Mouse (Mus musculus) CH12.LX (cell line): ENCODE measurements around the gene Nup210l. TPM values are rescaled to one million over a fixed set of nuclear protein-coding genes. Genes with fewer than 3 reads are reported as not detected.

ENCODE experiments used
- DNase-seq: peaks from one replicate; pipeline ENCODE4 v3.0.0-alpha.2; 2013; ENCODE audit errors: extremely low read depth
- H3K27ac ChIP-seq: 2 replicates; pipeline ENCODE4 v1.5.1; 2012; ENCODE audit warnings: low read depth, mild to moderate bottlenecking, control low read depth, moderate library complexity; ENCODE audit not compliant: insufficient read depth
- H3K27me3 ChIP-seq: replicated peaks from 2 replicates; pipeline ENCODE3; 2012; ENCODE audit warnings: inconsistent platforms
- H3K36me3 ChIP-seq, 2 experiments: replicated peaks in 1 of 2; 2 replicates each; pipeline versions ENCODE3 to v1.6.1; 2012; ENCODE audit warnings: inconsistent platforms in 1 of 2, low read length in 1 of 2, mild to moderate bottlenecking in 1 of 2, mixed read lengths in 1 of 2, moderate library complexity in 1 of 2; ENCODE audit not compliant: control insufficient read depth in 1 of 2, insufficient read depth in 1 of 2
- H3K4me1 ChIP-seq, 2 experiments: 2 replicates each; pipeline ENCODE4 v1.6.1; 2012; ENCODE audit warnings: inconsistent platforms in 1 of 2, moderate library complexity in 1 of 2; ENCODE audit not compliant: insufficient read depth in 2 of 2, control insufficient read depth in 1 of 2
- H3K4me2 ChIP-seq: 2 replicates; pipeline ENCODE4 v1.6.1; 2012; ENCODE audit warnings: low read depth, mild to moderate bottlenecking, control low read depth; ENCODE audit not compliant: poor library complexity, insufficient read depth, severe bottlenecking
- H3K4me3 ChIP-seq, 3 experiments: fragments of 150-350 bp in 1 of 3; sonication (generic) in 1 of 3; replicated peaks in 1 of 3; 2 replicates each; pipeline versions ENCODE3 to v1.5.1; 2011 to 2012; ENCODE audit warnings: low read depth in 2 of 3, low read length in 2 of 3, mild to moderate bottlenecking in 2 of 3, moderate library complexity in 2 of 3, control low read depth in 1 of 3, improper control_type of control experiment in 1 of 3, inconsistent platforms in 1 of 3, mixed read lengths in 1 of 3; ENCODE audit not compliant: poor library complexity in 1 of 3
- H3K79me2 ChIP-seq: replicated peaks from 2 replicates; pipeline ENCODE4 v1.6.1; 2012; ENCODE audit warnings: mild to moderate bottlenecking, moderate library complexity; ENCODE audit not compliant: control insufficient read depth, poor library complexity, insufficient read depth, severe bottlenecking; ENCODE audit errors: extremely low read depth
- H3K9ac ChIP-seq: 2 replicates; pipeline ENCODE4 v1.6.1; 2012; ENCODE audit warnings: low read depth, mild to moderate bottlenecking, control low read depth, moderate library complexity; ENCODE audit not compliant: insufficient read depth
- H3K9me3 ChIP-seq: replicated peaks from 2 replicates; pipeline ENCODE3; 2012; ENCODE audit warnings: low read length, inconsistent platforms, mixed read lengths
- BHLHE40 ChIP-seq: IDR thresholded peaks from 2 replicates; pipeline ENCODE4 v1.6.1; 2011; ENCODE audit warnings: mild to moderate bottlenecking, low read depth, low read length, improper control_type of control experiment
- CTCF ChIP-seq, 2 experiments: IDR thresholded peaks in 1 of 2; conservative IDR thresholded peaks in 1 of 2; 2 replicates each; pipeline ENCODE4 v1.5.1; 2011 to 2012; ENCODE audit warnings: low read depth in 2 of 2, low read length in 2 of 2, improper control_type of control experiment in 1 of 2, inconsistent platforms in 1 of 2, mild to moderate bottlenecking in 1 of 2, moderate library complexity in 1 of 2
- E2F4 ChIP-seq: IDR thresholded peaks from 2 replicates; pipeline ENCODE4 v1.6.1; 2011; ENCODE audit warnings: low read depth, low read length, improper control_type of control experiment; ENCODE audit not compliant: insufficient replicate concordance
- GABPA ChIP-seq: IDR thresholded peaks from 2 replicates; pipeline ENCODE4 v1.6.1; 2012; ENCODE audit warnings: low read depth, low read length, improper control_type of control experiment, inconsistent platforms; ENCODE audit not compliant: insufficient replicate concordance
- HCFC1 ChIP-seq: IDR thresholded peaks from 2 replicates; pipeline ENCODE4 v1.6.1; 2012; ENCODE audit warnings: low read depth, mild to moderate bottlenecking, inconsistent platforms, low read length, improper control_type of control experiment
- JUN ChIP-seq: IDR thresholded peaks from 2 replicates; pipeline ENCODE4 v1.6.1; 2011; ENCODE audit warnings: low read depth, mild to moderate bottlenecking, low read length, improper control_type of control experiment, moderate library complexity; ENCODE audit not compliant: insufficient read depth
- JUND ChIP-seq: conservative IDR thresholded peaks from 2 replicates; pipeline ENCODE4 v1.6.1; 2011; ENCODE audit warnings: low read depth, low read length, improper control_type of control experiment
- KAT2A ChIP-seq: IDR thresholded peaks from 2 replicates; pipeline ENCODE4 v1.6.1; 2012; ENCODE audit warnings: low read length, improper control_type of control experiment, inconsistent platforms; ENCODE audit not compliant: insufficient replicate concordance
- MAZ ChIP-seq: IDR thresholded peaks from 2 replicates; pipeline ENCODE4 v1.6.1; 2012; ENCODE audit warnings: low read depth, mild to moderate bottlenecking, inconsistent platforms, low read length, improper control_type of control experiment, moderate library complexity
- MYC ChIP-seq: IDR thresholded peaks from 2 replicates; pipeline ENCODE4 v1.6.1; 2011; ENCODE audit warnings: low read depth, mild to moderate bottlenecking, improper control_type of control experiment, low read length
- NELFE ChIP-seq: IDR thresholded peaks from 2 replicates; pipeline ENCODE4 v1.6.1; 2011; ENCODE audit warnings: low read depth, low read length, improper control_type of control experiment
- NRF1 ChIP-seq: IDR thresholded peaks from 2 replicates; pipeline ENCODE4 v1.6.1; 2014; ENCODE audit warnings: low read depth, mild to moderate bottlenecking, inconsistent platforms, low read length, improper control_type of control experiment, moderate library complexity
- POLR2AphosphoS2 ChIP-seq: IDR thresholded peaks from 2 replicates; pipeline ENCODE4 v1.6.1; 2011; ENCODE audit warnings: low read depth, low read length, improper control_type of control experiment
- RAD21 ChIP-seq: IDR thresholded peaks from 2 replicates; pipeline ENCODE4 v1.6.1; 2011; ENCODE audit warnings: low read depth, mild to moderate bottlenecking, low read length, improper control_type of control experiment, moderate library complexity
- TCF12 ChIP-seq: IDR thresholded peaks from 2 replicates; pipeline ENCODE4 v1.6.1; 2014; ENCODE audit warnings: low read depth, mild to moderate bottlenecking, inconsistent platforms, low read length, improper control_type of control experiment
- UBTF ChIP-seq: IDR thresholded peaks from 2 replicates; pipeline ENCODE4 v1.6.1; 2012; ENCODE audit warnings: low read depth, mild to moderate bottlenecking, inconsistent platforms, low read length, improper control_type of control experiment, moderate library complexity
- USF1 ChIP-seq: IDR thresholded peaks from 2 replicates; pipeline ENCODE4 v1.6.1; 2014; ENCODE audit warnings: low read depth, mild to moderate bottlenecking, inconsistent platforms, low read length, improper control_type of control experiment
- USF2 ChIP-seq: conservative IDR thresholded peaks from 2 replicates; pipeline ENCODE4 v1.6.1; 2011; ENCODE audit warnings: low read depth, low read length, improper control_type of control experiment
- ZKSCAN1 ChIP-seq: IDR thresholded peaks from 2 replicates; pipeline ENCODE4 v1.6.1; 2012; ENCODE audit warnings: low read depth, inconsistent platforms, low read length, improper control_type of control experiment, borderline replicate concordance
- ZMIZ1 ChIP-seq: IDR thresholded peaks from 2 replicates; pipeline ENCODE4 v1.6.1; 2012; ENCODE audit warnings: low read depth, mild to moderate bottlenecking, inconsistent platforms, low read length, improper control_type of control experiment
- dilution Hi-C: fragments of 300-500 bp; cut with MboI; formaldehyde crosslinking; loops from 2 replicates; pipeline ENCODE4 v1.14.3; 2020; ENCODE audit warnings: low sequenced_read_pairs; ENCODE audit not compliant: extremely low pct_unique_long_range_greater_than_20kb, extremely low pct_ligation_motif_present
- in situ Hi-C: fragments of 300-500 bp; cut with MboI; formaldehyde crosslinking; loops from 3 replicates; pipeline ENCODE4 v1.14.3; 2019; ENCODE audit warnings: low sequenced_read_pairs, low pct_ligation_motif_present, low pct_unique_long_range_greater_than_20kb, mixed read lengths
- polyA plus RNA-seq: library from polyadenylated mRNA; unstranded; fragments of >175 nt; gene quantifications from 2 replicates; pipeline ENCODE4 v1.2.1, GENCODE M21; 2012; ENCODE audit warnings: low read depth; ENCODE audit not compliant: insufficient read length
- total RNA-seq, 2 experiments: library from RNA; depleted of rRNA; stranded (reverse); fragments of 300-350 nt in 1 of 2; fragments of >200 nt in 1 of 2; gene quantifications; 2 replicates each; pipeline ENCODE4 v1.2.3; 2012 to 2014

Gene Nup210l
- total and polyA plus RNA-seq, 3 experiments: 0.42 to 0.47 (median 0.43) TPM

DNA sequence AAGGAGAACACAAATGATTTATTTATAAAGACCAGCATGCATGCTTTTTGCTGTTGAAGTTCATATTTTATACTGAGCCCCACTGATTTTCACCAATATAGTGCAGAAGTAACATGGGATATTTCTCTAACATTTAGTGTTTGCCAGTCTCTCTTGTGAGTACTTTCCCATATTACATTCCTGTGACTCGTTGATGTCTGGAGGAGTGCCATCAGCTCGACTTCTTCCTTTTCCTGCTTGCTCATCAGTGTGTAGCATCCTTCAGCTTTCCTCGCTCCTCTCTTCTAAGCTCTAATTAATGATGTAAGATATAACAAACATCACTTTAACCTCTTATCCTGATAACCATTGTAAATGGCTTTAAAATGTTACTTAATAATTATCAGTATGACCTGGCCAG is 41.5 kb downstream of the Nup210l start:
- in situ Hi-C loops: no loop called here
- Histone ChIP-seq H3K27ac (no peak overlapping the region), H3K4me3 (no peak overlapping the region), H3K4me1 (peaks cover 0 to 7% of the 10 kb centered on the region in 2 experiments; a peak in 1 of 4 replicates), H3K36me3 (no peaks in the 10 kb centered on the region), H3K79me2 (no peaks in the 10 kb centered on the region), H3K9ac (no peak overlapping the region), H3K27me3 (no peaks in the 10 kb centered on the region), H3K4me2 (no peak overlapping the region), H3K9me3 (no peaks in the 10 kb centered on the region)
- no peak for DNase-seq
- TF ChIP-seq KAT2A: no peak
- dilution Hi-C loops: no loop called here

DNA sequence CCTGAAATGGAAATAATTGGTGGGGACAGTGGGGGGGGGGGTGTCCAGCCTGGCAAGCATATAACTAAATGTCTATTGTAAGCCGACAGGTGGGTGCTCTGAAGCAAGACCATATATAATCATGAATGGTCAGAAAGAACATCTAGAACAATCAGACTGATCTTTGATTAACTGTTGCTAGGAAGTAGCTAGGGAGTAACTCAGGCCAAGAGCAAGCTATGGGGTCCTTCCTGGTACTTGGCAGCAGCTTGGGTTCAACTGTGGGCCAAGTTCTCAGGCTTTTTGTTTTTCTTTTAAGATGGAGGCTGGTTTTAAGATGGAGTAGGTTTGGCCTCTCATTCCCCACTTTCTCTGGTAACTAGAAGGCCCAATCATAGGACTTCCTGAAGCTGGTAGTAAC is 42.7 kb downstream of the Nup210l start:
- dilution Hi-C loops (no loop called here), in situ Hi-C loops (no loop called here)
- Histone ChIP-seq H3K79me2 (no peaks in the 10 kb centered on the region), H3K4me1 (peaks cover 0 to 7% of the 10 kb centered on the region in 2 experiments; a peak in 1 of 4 replicates), H3K9me3 (no peaks in the 10 kb centered on the region), H3K27me3 (no peaks in the 10 kb centered on the region), H3K36me3 (no peaks in the 10 kb centered on the region), H3K4me3 (no peak overlapping the region), H3K27ac (no peak overlapping the region), H3K9ac (no peak overlapping the region)
- no peak for DNase-seq
- no peak for TF ChIP-seq UBTF
- no peak for TF ChIP-seq NELFE
- TF ChIP-seq, all 38 proteins: peak for 0
- H3K4me2 ChIP-seq: no peak overlapping the region

DNA sequence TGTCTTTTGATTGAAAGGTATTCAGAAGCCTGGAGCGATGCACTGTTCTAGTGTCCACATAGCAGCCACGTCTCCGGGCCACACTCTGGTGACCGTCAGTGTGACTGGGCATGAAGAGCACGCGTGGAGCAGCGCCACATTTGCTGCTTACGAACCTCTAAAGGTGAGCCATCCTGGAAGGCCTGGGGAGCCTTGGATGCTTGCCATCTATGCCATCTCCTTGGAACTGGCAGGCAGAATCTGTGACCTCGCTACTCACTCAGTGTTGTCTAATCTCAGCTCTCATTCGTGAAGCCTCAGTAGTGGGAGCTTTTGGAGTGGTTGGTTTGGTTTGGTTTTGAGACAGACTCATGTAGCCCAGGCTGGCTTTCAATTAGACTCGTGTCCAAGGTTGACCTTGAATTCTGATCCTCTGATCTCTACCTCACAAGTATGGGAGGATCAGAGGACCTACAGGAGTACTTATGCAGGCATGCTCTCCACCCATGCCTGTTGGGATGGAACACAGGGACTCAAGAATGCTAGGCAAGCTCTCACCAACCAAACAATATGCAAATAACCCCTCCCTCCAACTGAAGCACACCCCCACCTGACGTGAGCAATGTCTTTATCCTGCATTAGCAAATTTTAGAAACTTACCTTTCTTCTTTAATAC is 47.3 kb downstream of the Nup210l start:
- no peak overlapping the region for H3K4me3 ChIP-seq
- TF ChIP-seq MAZ (no peak), HCFC1 (no peak), USF1 (no peak), TCF12 (no peak), ZMIZ1 (no peak), JUND (no peak), JUN (no peak), BHLHE40 (no peak), MYC (no peak), ZKSCAN1 (no peak), GABPA (no peak), E2F4 (no peak), CTCF (conservative IDR thresholded peaks at IDR 0.05 in 1 of 2, IDR thresholded peaks at IDR 0.05 in 1 of 2; ENCODE audit: low read depth in 2 of 2, low read length in 2 of 2) (no peak), KAT2A (no peak), NRF1 (no peak), POLR2AphosphoS2 (no peak), RAD21 (no peak), USF2 (no peak)
- H3K4me1 ChIP-seq: peaks cover 7 to 19% of the 10 kb centered on the region in 2 experiments
- H3K79me2 ChIP-seq: no peaks in the 10 kb centered on the region
- in situ Hi-C loops (no loop called here), dilution Hi-C loops (no loop called here)
- H3K9ac ChIP-seq: no peak overlapping the region
- no peak overlapping the region for H3K4me2 ChIP-seq
- no peaks in the 10 kb centered on the region for H3K9me3 ChIP-seq
- no peak overlapping the region for H3K27ac ChIP-seq
- H3K27me3 ChIP-seq: no peaks in the 10 kb centered on the region
- no peaks in the 10 kb centered on the region for H3K36me3 ChIP-seq
- no peak for DNase-seq
